ENCODE assay signal across 26 mouse cellular contexts in genomic region chr10:112110401-112110800, GRCm38 (mm10). TPM values are rescaled to one million over a fixed set of nuclear protein-coding genes. Genes with fewer than 3 reads are reported as not detected.
"Had no signal": no experiment of that assay in that cellular context is flagged by ENCODE, and none has a peak within 500 bp of the region (broad histone marks: within the 10 kb centered on the region; RNA-seq: fewer than 3 reads in every experiment).

No protein-coding gene starts in this region.

- H3K4me2 ChIP-seq: liver, embryonic 13.5 days; liver, embryonic 15.5 days; lung, embryonic 15.5 days; midbrain, embryonic 11.5 days; midbrain, embryonic 13.5 days; midbrain, embryonic 15.5 days; neural tube, embryonic 12.5 days had no signal

- ATAC-seq: liver, postnatal 0 days; lung, postnatal 0 days; midbrain, embryonic 13.5 days; midbrain, embryonic 15.5 days had no signal

- H3K27me3 ChIP-seq: liver, embryonic 13.5 days; liver, embryonic 15.5 days; lung, embryonic 15.5 days; megakaryocyte, embryonic 14.5 days; midbrain, embryonic 13.5 days; midbrain, embryonic 15.5 days; neural tube, embryonic 12.5 days had no signal

- H3K27ac ChIP-seq: liver, embryonic 13.5 days; liver, embryonic 15.5 days; lung, embryonic 15.5 days; midbrain, embryonic 13.5 days; midbrain, embryonic 15.5 days; neural tube, embryonic 12.5 days had no signal

- H3K9ac ChIP-seq: liver, embryonic 13.5 days; liver, embryonic 15.5 days; liver, postnatal 0 days; lung, embryonic 15.5 days; midbrain, embryonic 13.5 days; midbrain, embryonic 15.5 days; neural tube, embryonic 12.5 days had no signal

- H3K36me3 ChIP-seq: liver, embryonic 13.5 days; liver, embryonic 15.5 days; lung, embryonic 15.5 days; midbrain, embryonic 13.5 days; midbrain, embryonic 15.5 days; neural tube, embryonic 12.5 days had no signal

- DNase-seq: liver, embryonic 13.5 days; liver, postnatal 0 days; lung, adult 2 months; lung, postnatal 4 days; retina, postnatal 1 day; right cerebral cortex, adult 18-20 months; right cerebral cortex, postnatal 25 days; right cerebral cortex, postnatal 4 days; spleen, adult 18-20 months; thymus, postnatal 14 days; thymus, postnatal 36 days had no signal

- H3K9me3 ChIP-seq: liver, embryonic 13.5 days; liver, embryonic 15.5 days; lung, embryonic 15.5 days; megakaryocyte, embryonic 14.5 days; midbrain, embryonic 13.5 days; midbrain, embryonic 15.5 days; neural tube, embryonic 12.5 days had no signal

- H3K4me1 ChIP-seq: liver, embryonic 13.5 days; liver, embryonic 15.5 days; lung, embryonic 15.5 days; megakaryocyte, embryonic 14.5 days; midbrain, embryonic 13.5 days; midbrain, embryonic 15.5 days; neural tube, embryonic 12.5 days had no signal

- H3K4me3 ChIP-seq: liver, embryonic 13.5 days; liver, embryonic 15.5 days; lung, embryonic 15.5 days; megakaryocyte, embryonic 14.5 days; midbrain, embryonic 13.5 days; midbrain, embryonic 15.5 days; neural tube, embryonic 12.5 days had no signal

RNA-seq across cellular contexts. Expression of gene Glipr1l2, which starts 27.2 kb away (rescaled TPM):
- total RNA-seq: midbrain, postnatal 0 days; monocyte, adult 5-6 weeks had no signal
- polyA plus RNA-seq: liver, embryonic 13.5 days; liver, embryonic 15.5 days; liver, postnatal 0 days; lung, adult 2 months; lung, embryonic 15.5 days; lung, postnatal 0 days; midbrain, embryonic 11.5 days; midbrain, embryonic 13.5 days; midbrain, embryonic 15.5 days; midbrain, postnatal 0 days; neural tube, embryonic 12.5 days; neural tube, embryonic 14.5 days; small intestine, adult 2 months; stomach, embryonic 14.5 days; stomach, embryonic 16.5 days; thymus, postnatal 0 days had no signal

RNA-seq across cellular contexts. Expression of gene Glipr1l3, which starts 49.7 kb away (rescaled TPM):
- total RNA-seq: monocyte, adult 5-6 weeks had no signal
- polyA plus RNA-seq: liver, embryonic 13.5 days; liver, embryonic 15.5 days; liver, postnatal 0 days; lung, adult 2 months; lung, embryonic 15.5 days; neural tube, embryonic 12.5 days; small intestine, adult 2 months; stomach, embryonic 14.5 days; stomach, embryonic 16.5 days; thymus, postnatal 0 days had no signal

RNA-seq across cellular contexts. Expression of gene Glipr1l1, which starts 50.4 kb away (rescaled TPM):
- total RNA-seq: monocyte, adult 5-6 weeks had no signal
- polyA plus RNA-seq: liver, embryonic 13.5 days; liver, embryonic 15.5 days; liver, postnatal 0 days; lung, adult 2 months; lung, embryonic 15.5 days; lung, postnatal 0 days; midbrain, embryonic 11.5 days; midbrain, embryonic 13.5 days; neural tube, embryonic 12.5 days; neural tube, embryonic 14.5 days; small intestine, adult 2 months; stomach, embryonic 14.5 days; stomach, embryonic 16.5 days; thymus, postnatal 0 days had no signal

RNA-seq across cellular contexts. Expression of gene Caps2, which starts 53.0 kb away (rescaled TPM):
- total RNA-seq: monocyte, adult 5-6 weeks had no signal
- polyA plus RNA-seq: liver, embryonic 13.5 days; liver, embryonic 15.5 days; liver, postnatal 0 days; small intestine, adult 2 months; thymus, postnatal 0 days had no signal
